Mouse (Mus musculus): ENCODE data around the gene Zdhhc7. TPM values are rescaled to one million over a fixed set of nuclear protein-coding genes. Genes with fewer than 3 reads are reported as not detected.

The Zdhhc7 gene
- polyA plus RNA-seq, 1 experiment from 2014 or later, result 24.7 TPM

GRCm38 (mm10) chr8:120037199-120037598 lies 64.1 kb downstream of the Zdhhc7 start:
- no peak for ATAC-seq (replicated peaks; ENCODE audit: insufficient number of reproducible peaks, low FRiP score, low TSS enrichment)
- Histone ChIP-seq H3K36me3 (ENCODE audit: control insufficient read depth, insufficient read depth, low read length) (no peaks in the 10 kb centered on the region), H3K27me3 (ENCODE audit: control insufficient read depth, insufficient read depth, low read length) (peaks cover 8% of the 10 kb centered on the region; the same call in 1 of the 2 replicates), H3K4me1 (ENCODE audit: control insufficient read depth, insufficient read depth, low read length) (peaks cover 45% of the 10 kb centered on the region), H3K9ac (ENCODE audit: low read depth, low read length) (no peak overlapping the region), H3K4me3 (ENCODE audit: low read depth, low read length) (no peak overlapping the region), H3K9me3 (replicated peaks; ENCODE audit: control insufficient read depth, low read length) (no peaks in the 10 kb centered on the region), H3K27ac (ENCODE audit: low read depth, low read length) (no peak overlapping the region), H3K4me2 (no peak overlapping the region)
- 51% methylated on average over 15 of the region's 15 CpGs for WGBS (ENCODE audit: insufficient replicate concordance)

GRCm38 (mm10) chr8:120036578-120036977 lies 64.7 kb downstream of the Zdhhc7 start:
- Histone ChIP-seq H3K27ac (ENCODE audit: low read depth, low read length) (peak overlapping the region; percentile 22; the same call in 1 of the 2 replicates), H3K27me3 (ENCODE audit: control insufficient read depth, insufficient read depth, low read length) (peaks cover 8% of the 10 kb centered on the region; the same call in 1 of the 2 replicates), H3K4me2 (no peak overlapping the region), H3K4me3 (ENCODE audit: low read depth, low read length) (no peak overlapping the region), H3K9me3 (replicated peaks; ENCODE audit: control insufficient read depth, low read length) (no peaks in the 10 kb centered on the region), H3K4me1 (ENCODE audit: control insufficient read depth, insufficient read depth, low read length) (peaks cover 44% of the 10 kb centered on the region), H3K9ac (ENCODE audit: low read depth, low read length) (no peak overlapping the region), H3K36me3 (ENCODE audit: control insufficient read depth, insufficient read depth, low read length) (no peaks in the 10 kb centered on the region)
- no peak for ATAC-seq (replicated peaks; ENCODE audit: insufficient number of reproducible peaks, low FRiP score, low TSS enrichment)
- 77% methylated on average over 4 of the region's 4 CpGs for WGBS (ENCODE audit: insufficient replicate concordance)

- Histone ChIP-seq H3K9me3 (replicated peaks; ENCODE audit: control insufficient read depth, low read length) (no peaks in the 10 kb centered on the region), H3K27ac (ENCODE audit: low read depth, low read length) (0 out of 2 replicates have a peak overlapping the region, but pooled peaks have one; percentile 22), H3K36me3 (ENCODE audit: control insufficient read depth, insufficient read depth, low read length) (no peaks in the 10 kb centered on the region), H3K4me2 (no peak overlapping the region), H3K4me3 (ENCODE audit: low read depth, low read length) (no peak overlapping the region), H3K9ac (ENCODE audit: low read depth, low read length) (0 out of 2 replicates have a peak overlapping the region, but pooled peaks have one; percentile 28), H3K27me3 (ENCODE audit: control insufficient read depth, insufficient read depth, low read length) (peaks cover 8% of the 10 kb centered on the region; the same call in 1 of the 2 replicates), H3K4me1 (ENCODE audit: control insufficient read depth, insufficient read depth, low read length) (peaks cover 39% of the 10 kb centered on the region)
- no peak for ATAC-seq (replicated peaks; ENCODE audit: insufficient number of reproducible peaks, low FRiP score, low TSS enrichment)
- WGBS (ENCODE audit: insufficient replicate concordance), result 17% methylated on average over 9 of the region's 9 CpGs
Measured at GRCm38 (mm10) chr8:120036111-120036510, 65.2 kb downstream of the Zdhhc7 start.

GRCm38 (mm10) chr8:120034471-120034870 lies 66.8 kb downstream of the Zdhhc7 start:
- Histone ChIP-seq H3K4me3 (ENCODE audit: low read depth, low read length) (no peak overlapping the region), H3K9ac (ENCODE audit: low read depth, low read length) (no peak overlapping the region), H3K4me1 (ENCODE audit: control insufficient read depth, insufficient read depth, low read length) (peaks cover 24% of the 10 kb centered on the region), H3K27ac (ENCODE audit: low read depth, low read length) (no peak overlapping the region), H3K27me3 (ENCODE audit: control insufficient read depth, insufficient read depth, low read length) (peaks cover 8% of the 10 kb centered on the region; the same call in 1 of the 2 replicates), H3K36me3 (ENCODE audit: control insufficient read depth, insufficient read depth, low read length) (no peaks in the 10 kb centered on the region), H3K4me2 (no peak overlapping the region), H3K9me3 (replicated peaks; ENCODE audit: control insufficient read depth, low read length) (no peaks in the 10 kb centered on the region)
- no peak for ATAC-seq (replicated peaks; ENCODE audit: insufficient number of reproducible peaks, low FRiP score, low TSS enrichment)
- 48% methylated on average over 6 of the region's 6 CpGs for WGBS (ENCODE audit: insufficient replicate concordance)

- Histone ChIP-seq H3K9me3 (replicated peaks; ENCODE audit: control insufficient read depth, low read length) (no peaks in the 10 kb centered on the region), H3K27me3 (ENCODE audit: control insufficient read depth, insufficient read depth, low read length) (no peaks in the 10 kb centered on the region), H3K36me3 (ENCODE audit: control insufficient read depth, insufficient read depth, low read length) (no peaks in the 10 kb centered on the region), H3K9ac (ENCODE audit: low read depth, low read length) (no peak overlapping the region), H3K4me2 (no peak overlapping the region), H3K4me1 (ENCODE audit: control insufficient read depth, insufficient read depth, low read length) (peaks cover 18% of the 10 kb centered on the region), H3K4me3 (ENCODE audit: low read depth, low read length) (no peak overlapping the region), H3K27ac (ENCODE audit: low read depth, low read length) (no peak overlapping the region)
- ATAC-seq (replicated peaks; ENCODE audit: insufficient number of reproducible peaks, low FRiP score, low TSS enrichment), result no peak
- 90% methylated on average over 5 of the region's 5 CpGs for WGBS (ENCODE audit: insufficient replicate concordance)
Measured at GRCm38 (mm10) chr8:120032549-120033208, 68.6 kb downstream of the Zdhhc7 start.

Other genes starting within 250 kb of the Zdhhc7 start
- 8.6 and 8.9 TPM in 2 replicates for gene Klhl36, start 239.2 kb downstream of the Zdhhc7 start, polyA plus RNA-seq (2014; fragmentation: Nextera tagmentation; extraction: Ambion mirVana)
- gene Usp10, start 191.1 kb downstream of the Zdhhc7 start, polyA plus RNA-seq (2014; fragmentation: Nextera tagmentation; extraction: Ambion mirVana), result 99.2 and 104 TPM in 2 replicates
- gene Gm20388, start 190.6 kb downstream of the Zdhhc7 start, polyA plus RNA-seq (2014; fragmentation: Nextera tagmentation; extraction: Ambion mirVana), result 6.4 TPM in 1 of 2 replicates, not detected in the other
- 1.7 and 2.8 TPM in 2 replicates for gene Crispld2, start 109.0 kb downstream of the Zdhhc7 start, polyA plus RNA-seq (2014; fragmentation: Nextera tagmentation; extraction: Ambion mirVana)
- gene 6430548M08Rik, start 12.7 kb upstream of the Zdhhc7 start, polyA plus RNA-seq (2014; fragmentation: Nextera tagmentation; extraction: Ambion mirVana), result 8.4 and 13.5 TPM in 2 replicates
- 0.41 TPM in 1 of 2 replicates, not detected in the other for gene Fam92b, start 76.0 kb upstream of the Zdhhc7 start, polyA plus RNA-seq (2014; fragmentation: Nextera tagmentation; extraction: Ambion mirVana)
- 12.8 and 12.9 TPM in 2 replicates for gene Gse1, start 127.0 kb upstream of the Zdhhc7 start, polyA plus RNA-seq (2014; fragmentation: Nextera tagmentation; extraction: Ambion mirVana)

Measured in heart, embryonic 11.5 days (tissue).